ENCODE assay signal across 24 mouse cellular contexts in genomic region chr5:17712374-17712773, GRCm38 (mm10).
"Had no signal": no experiment of that assay in that cellular context is flagged by ENCODE, and none has a peak within 500 bp of the region (broad histone marks: within the 10 kb centered on the region; RNA-seq: fewer than 3 reads in every experiment).

No protein-coding gene starts in this region.

- H3K4me3 ChIP-seq: gastrocnemius, adult 2 months; heart, embryonic 10.5 days; heart, embryonic 12.5 days; hindbrain, embryonic 10.5 days; hindbrain, embryonic 15.5 days; intestine, embryonic 15.5 days; layer of hippocampus, adult 2 months; left cerebral cortex, adult 2 months; limb, embryonic 10.5 days; limb, embryonic 12.5 days had no signal

- H3K4me1 ChIP-seq: heart, embryonic 10.5 days; heart, embryonic 12.5 days; hindbrain, embryonic 10.5 days; hindbrain, embryonic 15.5 days; intestine, embryonic 15.5 days; limb, embryonic 10.5 days; limb, embryonic 12.5 days had no signal

- H3K9me3 ChIP-seq: heart, embryonic 10.5 days; heart, embryonic 12.5 days; hindbrain, embryonic 10.5 days; hindbrain, embryonic 15.5 days; intestine, embryonic 15.5 days; limb, embryonic 10.5 days; limb, embryonic 12.5 days had no signal

- H3K9ac ChIP-seq: heart, embryonic 12.5 days; hindbrain, embryonic 15.5 days; intestine, embryonic 15.5 days; limb, embryonic 12.5 days had no signal

- H3K27me3 ChIP-seq: heart, embryonic 12.5 days; hindbrain, embryonic 15.5 days; intestine, embryonic 15.5 days; limb, embryonic 12.5 days had no signal

- H3K27ac ChIP-seq: gastrocnemius, adult 2 months; heart, embryonic 10.5 days; hindbrain, embryonic 10.5 days; hindbrain, embryonic 15.5 days; intestine, embryonic 15.5 days; layer of hippocampus, adult 2 months; left cerebral cortex, adult 2 months; limb, embryonic 10.5 days; limb, embryonic 12.5 days had no signal

- H3K36me3 ChIP-seq: heart, embryonic 10.5 days; heart, embryonic 12.5 days; hindbrain, embryonic 10.5 days; hindbrain, embryonic 15.5 days; intestine, embryonic 15.5 days; limb, embryonic 10.5 days; limb, embryonic 12.5 days had no signal

- H3K4me2 ChIP-seq: heart, embryonic 12.5 days; hindbrain, embryonic 15.5 days; intestine, embryonic 15.5 days; limb, embryonic 12.5 days; liver, embryonic 11.5 days had no signal

- DNase-seq: gastrocnemius, adult 2 months; gastrocnemius, postnatal 10 days; gastrocnemius, postnatal 25 days; heart, adult 18-20 months; heart, postnatal 10 days; heart, postnatal 4 days; kidney, adult 18-20 months; kidney, adult 8-10 months; kidney, postnatal 10 days; kidney, postnatal 25 days; kidney, postnatal 4 days; liver had no signal

- ATAC-seq: inflammation-experienced regulatory T-cells, adult 6 months; intestine, embryonic 15.5 days; intestine, postnatal 0 days had no signal
